Mouse (Mus musculus) CD4-positive helper T cell, adult 2 months (primary cell): ENCODE results near the gene Pbx4.
A peak's percentile ranks its signal among the peaks of the same experiment; 100 is the strongest.

Experiments used
- DNase-seq: peaks from one replicate; pipeline ENCODE4 v3.0.0-alpha.2; 2012; ENCODE audit warnings: low read depth, missing footprints, low spot score

Pbx4 gene

DNA sequence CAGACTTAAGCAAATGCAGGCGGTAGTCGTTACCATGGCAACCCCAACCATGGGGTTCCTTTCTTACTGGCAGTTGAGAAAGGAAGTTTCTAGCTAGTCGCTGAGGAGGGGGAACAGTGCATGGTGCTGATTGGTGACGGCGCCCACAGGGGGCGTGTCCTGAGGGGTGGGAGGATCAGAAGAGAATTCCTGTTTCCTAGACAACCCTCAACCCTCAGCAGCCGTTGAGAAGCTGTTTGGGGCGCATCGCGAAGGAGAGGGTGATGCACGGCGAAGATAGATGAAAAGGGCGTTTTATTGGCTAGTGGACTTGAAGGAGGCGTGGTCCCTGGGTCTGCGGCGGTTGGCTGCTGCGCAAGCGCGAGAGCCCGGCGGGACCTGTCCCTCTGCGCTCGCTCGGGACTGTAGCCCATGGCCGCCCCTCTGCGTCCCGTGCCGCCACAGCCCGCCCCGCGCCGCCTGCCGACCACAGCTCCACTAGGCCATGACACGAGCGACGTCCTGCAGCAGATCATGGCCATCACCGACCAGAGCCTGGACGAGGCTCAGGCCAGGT, at the start of gene Pbx4:
TSS of gene Pbx4 (plus strand) at position 194 of the 556 bp plus-strand sequence.
- DNase-seq = peak; percentile 98

DNA sequence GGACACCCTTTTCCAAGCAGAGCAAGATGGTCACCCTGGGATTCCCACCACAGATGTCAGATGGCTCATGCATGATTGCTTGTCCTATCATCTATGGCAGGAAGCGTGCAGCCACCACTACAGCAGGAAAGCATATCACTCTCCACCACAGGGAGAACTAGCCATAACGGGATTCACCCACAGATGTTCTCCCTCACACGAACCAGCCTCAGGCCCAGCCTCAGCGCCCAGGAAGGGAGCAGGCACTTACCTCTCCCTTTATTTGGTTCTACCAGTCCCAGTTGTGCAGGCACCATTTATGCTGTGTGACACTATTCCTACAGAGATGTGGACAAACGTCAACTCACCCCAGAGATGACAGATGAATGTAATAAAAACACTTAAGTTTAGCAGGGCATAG, 43.2 kb upstream of the Pbx4 start:
- no peak for DNase-seq

DNA sequence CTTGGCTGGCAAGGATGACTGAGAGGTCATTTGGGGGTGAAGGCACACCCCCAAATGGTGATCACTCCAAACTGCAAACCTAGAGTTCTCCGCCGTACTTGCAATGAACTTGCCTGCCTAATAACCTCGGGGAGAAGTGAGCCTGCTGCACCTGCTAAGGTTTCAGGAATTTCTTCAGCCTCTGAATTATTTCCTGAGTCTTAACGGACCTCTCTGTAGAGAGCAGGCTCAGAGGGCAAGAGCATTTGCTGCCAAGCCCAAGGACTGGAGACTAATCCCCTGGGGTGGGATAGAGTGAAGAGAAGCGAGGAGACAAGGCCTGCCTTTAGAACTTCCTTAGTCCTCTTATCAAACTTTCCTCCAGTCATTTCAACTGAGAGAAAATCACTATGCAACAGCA, 42.6 kb upstream of the Pbx4 start:
- DNase-seq = no peak

- no peak for DNase-seq
These were observed 41.9 kb upstream of the Pbx4 start for GRCm38 (mm10) chr8:69790364-69790763.

DNA sequence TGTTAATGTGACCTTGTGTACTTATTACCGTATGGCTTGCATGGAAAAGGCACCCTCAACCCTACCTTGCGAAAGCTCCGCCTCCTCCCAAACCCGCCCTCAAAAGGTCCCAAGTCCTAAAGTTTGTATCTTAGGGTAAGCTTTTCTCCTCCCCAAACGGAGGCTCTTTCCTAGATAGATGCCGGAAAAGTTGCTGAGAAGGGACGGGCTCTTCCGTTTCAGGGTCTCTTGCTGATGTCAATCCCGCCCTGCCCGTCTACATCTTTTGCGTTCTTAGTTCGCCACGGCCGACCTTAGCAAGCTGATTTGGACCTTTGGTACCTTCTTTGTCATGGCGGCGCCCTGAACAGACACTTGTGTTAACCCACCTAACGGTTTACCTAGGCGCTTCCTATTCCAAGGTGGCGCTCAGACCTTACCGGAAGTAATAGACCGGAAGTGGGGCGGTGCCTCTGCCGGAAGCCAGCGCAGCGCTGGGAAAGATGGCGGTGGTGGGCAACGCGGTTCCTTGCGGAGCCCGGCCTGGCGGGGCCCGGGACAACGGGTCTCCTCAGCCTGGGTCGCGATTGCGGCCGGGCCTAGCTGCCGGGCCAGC, 41.4 kb upstream of the Pbx4 start, which contains the start of the genes Atp13a1 and Zfp866:
TSS of gene Atp13a1 (plus strand) at position 391 of the 595 bp plus-strand sequence.
TSS of gene Zfp866 (minus strand) at position 406 of the 595 bp plus-strand sequence.
- peak; percentile 94 for DNase-seq

DNA sequence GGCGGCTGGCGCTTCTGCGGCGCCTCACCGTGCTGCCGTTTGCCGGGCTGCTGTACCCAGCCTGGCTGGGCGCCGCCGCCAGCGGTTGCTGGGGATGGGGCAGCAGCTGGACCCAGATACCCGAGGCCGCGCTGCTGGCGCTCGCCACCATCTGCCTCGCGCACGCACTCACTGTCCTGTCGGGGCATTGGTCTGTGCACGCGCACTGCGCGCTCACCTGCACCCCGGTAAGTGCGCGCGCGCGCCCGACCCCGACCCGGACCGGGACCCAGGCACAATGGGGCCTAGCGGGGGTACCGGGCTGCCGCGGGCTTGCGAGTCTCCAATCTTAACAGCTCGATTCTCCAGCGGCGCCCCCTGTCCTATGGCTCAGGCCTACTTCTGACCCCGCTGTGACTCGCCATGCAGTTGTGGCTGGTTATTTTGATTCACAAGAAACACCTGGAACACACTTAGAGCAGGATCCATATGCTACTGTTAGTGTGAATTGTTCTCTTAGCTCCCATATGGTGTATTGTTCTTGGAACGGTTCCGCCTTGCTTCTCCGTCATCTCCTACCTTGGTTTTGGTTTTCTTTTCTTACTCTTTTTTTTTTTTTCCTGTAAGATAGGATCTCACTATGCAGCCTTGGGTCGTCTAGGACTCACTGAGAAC, 40.7 kb upstream of the Pbx4 start:
- DNase-seq = peak; percentile 69

DNA sequence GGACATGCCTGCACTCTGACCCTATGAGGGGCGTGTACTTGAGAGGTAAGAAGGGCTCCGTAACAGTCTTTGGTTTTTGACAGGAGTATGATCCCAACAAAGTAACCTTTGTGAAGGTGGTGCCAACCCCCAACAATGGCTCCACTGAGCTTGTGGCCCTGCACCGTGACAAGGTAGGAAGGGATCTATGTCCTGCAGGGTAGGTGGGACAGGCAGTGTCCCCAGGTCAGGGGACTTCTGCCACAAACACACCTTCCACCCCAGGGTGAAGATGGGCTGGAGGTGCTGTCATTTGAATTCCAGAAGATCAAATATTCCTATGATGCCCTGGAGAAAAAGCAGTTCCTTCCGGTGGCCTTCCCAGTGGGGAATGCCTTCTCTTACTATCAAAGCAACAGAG, 38.6 kb upstream of the Pbx4 start:
- DNase-seq = no peak

- DNase-seq = no peak
These were observed 38.2 kb upstream of the Pbx4 start for GRCm38 (mm10) chr8:69794096-69794495.

DNA sequence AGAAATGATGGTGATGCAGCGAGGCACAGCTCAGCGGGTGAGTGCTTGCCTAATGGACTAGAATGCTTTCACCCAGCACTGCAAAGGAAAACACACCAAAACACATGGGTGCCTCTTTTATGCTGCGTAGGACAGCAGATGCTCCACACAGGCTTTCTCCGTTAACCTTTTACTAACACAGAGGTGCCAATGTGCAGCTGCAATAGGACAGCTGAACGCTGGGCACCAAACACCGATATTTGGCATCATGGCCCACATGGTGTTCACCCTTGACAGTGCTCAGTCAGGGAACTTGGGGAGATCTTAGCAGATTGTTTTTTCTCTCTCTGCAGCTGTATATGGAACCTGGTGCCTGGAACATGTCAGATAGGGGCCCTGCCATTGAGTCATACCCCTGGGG, 37.4 kb upstream of the Pbx4 start:
- DNase-seq = no peak

DNA sequence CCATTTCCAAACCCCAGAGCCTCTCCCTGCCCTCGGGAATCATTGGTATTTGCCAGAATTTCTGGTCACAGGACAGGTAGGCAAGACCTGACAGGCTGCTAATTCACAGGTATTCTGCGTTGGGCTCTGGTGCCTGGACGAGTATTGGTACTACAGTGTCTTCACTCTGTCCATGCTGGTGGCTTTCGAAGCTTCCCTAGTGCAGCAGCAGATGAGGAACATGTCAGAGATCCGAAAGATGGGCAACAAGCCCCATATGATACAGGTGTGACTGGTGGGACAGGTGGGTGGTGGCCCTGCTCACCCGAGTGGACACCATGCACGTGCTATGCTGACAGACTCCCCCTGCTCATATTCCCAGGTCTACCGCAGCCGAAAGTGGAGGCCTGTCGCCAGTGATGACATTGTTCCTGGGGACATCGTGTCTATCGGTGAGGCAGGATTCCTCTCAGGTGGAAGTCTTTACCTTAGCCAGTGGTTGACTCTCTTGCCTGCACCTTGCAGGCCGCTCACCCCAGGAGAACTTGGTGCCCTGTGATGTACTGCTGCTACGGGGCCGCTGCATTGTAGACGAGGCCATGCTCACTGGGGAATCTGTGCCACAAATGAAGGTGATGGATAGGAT, 35.5 kb upstream of the Pbx4 start:
- DNase-seq = no peak

GRCm38 (mm10) chr8:69797661-69798060, 34.6 kb upstream of the Pbx4 start:
- DNase-seq = no peak

- no peak for DNase-seq
These were observed 33.0 kb upstream of the Pbx4 start for GRCm38 (mm10) chr8:69799261-69799660.

DNA sequence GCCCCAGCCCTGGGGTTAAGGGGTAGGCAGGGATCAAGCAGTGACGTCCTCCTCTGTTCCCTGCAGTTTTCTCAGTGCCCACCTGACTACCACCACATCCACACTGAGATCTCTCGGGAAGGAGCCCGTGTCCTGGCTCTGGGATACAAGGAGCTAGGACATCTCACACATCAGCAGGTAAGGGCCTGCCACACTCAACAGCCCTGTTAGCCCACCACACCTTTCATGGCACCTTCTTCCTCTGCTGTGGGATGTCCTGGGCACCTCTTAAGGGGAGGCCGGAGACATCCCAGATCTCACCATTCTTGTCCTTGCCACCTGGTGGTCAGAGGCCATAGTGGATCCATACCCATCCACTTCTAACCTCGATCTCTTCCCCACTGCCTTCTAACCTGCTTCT, 32.3 kb upstream of the Pbx4 start:
- no peak for DNase-seq

DNA sequence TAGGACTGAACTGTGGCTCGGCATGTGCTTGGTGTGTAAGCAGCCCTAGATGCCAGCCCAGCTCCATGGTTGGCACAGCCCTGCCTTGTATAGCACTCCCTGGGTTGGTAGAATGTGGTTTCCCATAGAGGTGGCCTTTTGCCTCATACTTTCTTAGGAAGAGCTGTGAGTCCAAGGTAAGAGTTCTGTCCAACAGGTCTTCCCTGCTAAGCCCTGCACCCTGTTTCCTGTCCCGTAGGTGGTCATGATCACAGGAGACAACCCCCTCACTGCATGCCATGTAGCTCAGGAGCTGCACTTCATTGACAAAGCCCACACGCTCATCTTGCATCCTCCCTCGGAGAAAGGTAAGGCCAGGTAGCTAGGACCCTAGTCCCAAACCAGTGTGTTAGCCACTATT, 30.5 kb upstream of the Pbx4 start:
- no peak for DNase-seq

- no peak for DNase-seq
These were observed 30.1 kb upstream of the Pbx4 start for GRCm38 (mm10) chr8:69802216-69802615.

DNA sequence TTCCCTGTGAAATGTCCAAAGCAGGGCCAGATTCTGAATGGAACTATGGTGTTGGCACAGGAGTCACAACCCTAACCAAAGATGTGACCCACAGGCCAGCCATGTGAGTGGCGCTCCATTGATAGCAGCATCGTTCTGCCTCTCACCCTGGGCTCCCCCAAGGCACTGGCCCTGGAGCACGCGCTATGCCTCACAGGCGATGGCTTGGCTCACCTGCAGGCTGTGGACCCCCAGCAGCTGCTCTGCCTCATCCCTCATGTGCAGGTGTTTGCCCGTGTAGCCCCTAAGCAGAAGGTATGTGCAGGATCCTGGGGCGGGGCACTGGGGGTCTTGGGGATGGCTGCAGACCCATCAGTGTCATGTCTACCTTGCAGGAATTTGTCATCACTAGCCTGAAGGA, 28.9 kb upstream of the Pbx4 start:
- DNase-seq = no peak

- no peak for DNase-seq
These were observed 27.8 kb upstream of the Pbx4 start for GRCm38 (mm10) chr8:69804537-69804936.

DNA sequence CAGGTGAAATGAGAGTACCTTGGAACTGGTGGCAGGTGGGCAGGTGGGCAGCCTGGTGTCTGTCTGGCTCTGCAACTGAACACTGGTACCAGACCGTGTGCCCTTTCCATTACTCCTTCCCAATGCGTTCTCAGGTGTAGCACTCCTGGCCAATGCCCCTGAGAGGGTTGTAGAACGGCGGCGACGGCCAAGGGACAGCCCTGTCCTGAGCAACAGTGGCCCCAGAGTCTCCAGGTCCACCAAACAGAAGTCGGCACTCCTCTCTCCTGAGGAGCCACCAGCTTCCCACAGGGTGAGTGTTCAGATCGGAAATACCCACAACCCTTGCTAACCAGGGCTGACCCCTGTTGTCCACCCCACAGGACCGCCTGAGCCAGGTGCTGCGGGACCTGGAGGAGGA, 27.2 kb upstream of the Pbx4 start:
- DNase-seq = no peak

DNA sequence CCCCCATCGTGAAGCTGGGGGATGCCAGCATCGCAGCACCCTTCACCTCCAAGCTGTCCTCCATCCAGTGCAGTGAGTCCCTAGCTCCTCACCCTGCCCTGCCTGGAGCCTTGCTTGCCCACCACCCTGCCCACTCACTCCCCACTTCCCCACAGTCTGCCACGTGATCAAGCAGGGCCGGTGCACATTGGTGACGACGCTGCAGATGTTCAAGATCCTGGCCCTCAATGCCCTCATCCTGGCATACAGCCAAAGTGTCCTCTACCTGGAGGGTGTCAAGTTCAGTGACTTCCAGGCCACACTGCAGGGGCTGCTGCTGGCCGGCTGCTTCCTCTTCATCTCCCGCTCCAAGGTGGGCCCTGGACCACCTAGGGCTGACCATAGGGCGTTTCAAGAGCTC, 26.8 kb upstream of the Pbx4 start:
- no peak for DNase-seq

DNA sequence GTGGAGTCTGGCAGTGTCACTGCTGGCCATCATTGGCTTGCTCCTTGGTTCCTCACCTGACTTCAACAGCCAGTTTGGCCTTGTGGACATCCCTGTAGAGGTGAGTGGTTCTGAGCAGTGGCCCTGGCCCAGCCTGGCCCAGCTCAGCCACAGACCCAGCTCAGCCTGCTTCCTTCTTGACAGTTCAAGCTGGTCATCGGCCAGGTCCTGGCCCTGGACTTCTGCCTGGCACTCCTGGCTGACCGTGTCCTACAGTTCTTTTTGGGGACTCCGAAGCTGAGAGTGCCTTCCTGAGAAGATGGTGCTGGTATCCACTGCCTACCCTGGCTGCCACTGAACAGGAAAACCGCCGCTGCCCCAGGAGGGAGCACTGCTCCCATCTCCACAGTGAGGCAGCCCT, 25.1 kb upstream of the Pbx4 start:
- no peak for DNase-seq

DNA sequence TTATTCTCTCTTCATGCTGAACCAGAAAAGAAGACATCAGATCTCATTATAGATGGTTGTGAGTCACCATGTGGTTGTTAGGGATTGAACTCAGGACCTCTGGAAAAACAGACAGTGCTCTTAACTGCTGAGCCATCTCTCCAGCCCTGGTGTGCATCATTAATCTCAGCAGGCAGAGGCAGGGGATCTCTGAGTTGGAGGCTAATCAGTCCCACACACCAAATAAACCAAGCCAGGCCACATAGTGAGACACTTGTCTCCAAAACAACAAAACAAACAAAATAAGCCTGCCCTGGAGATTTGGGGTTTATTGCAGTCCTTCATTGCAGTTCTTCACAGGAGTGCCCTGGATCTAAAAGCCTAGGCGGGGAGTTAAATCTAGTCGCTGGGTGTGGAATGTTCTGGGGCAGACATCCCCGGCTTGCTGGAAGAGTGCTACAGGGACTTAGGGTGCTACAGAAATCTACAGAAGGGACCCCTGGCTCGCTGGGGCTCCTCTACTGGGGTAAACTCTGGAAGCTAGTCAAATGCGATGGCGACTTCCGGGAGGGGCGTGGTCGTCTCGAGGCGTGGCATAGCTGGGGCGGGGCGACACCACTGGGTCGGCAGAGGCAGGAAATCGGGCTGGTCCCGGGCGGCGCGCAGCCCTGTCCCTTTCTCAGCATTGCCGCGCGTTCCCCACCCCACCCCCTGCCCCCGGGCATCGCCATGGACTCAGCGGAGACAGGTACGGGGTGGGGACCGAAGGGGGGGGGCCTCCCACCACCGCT, 24.0 kb upstream of the Pbx4 start, which contains the start of gene Gmip:
TSS of gene Gmip (plus strand) at position 586 of the 770 bp plus-strand sequence.
- peak; percentile 91 for DNase-seq

GRCm38 (mm10) chr8:69808864-69809403, 23.4 kb upstream of the Pbx4 start:
- DNase-seq = peak; percentile 71
